Mouse (Mus musculus) kidney, postnatal 0 days (tissue): ENCODE measurements around the gene Snrnp35. TPM values are rescaled to one million over a fixed set of nuclear protein-coding genes. Genes with fewer than 3 reads are reported as not detected.
A peak's percentile ranks its signal among the peaks of the same experiment; 100 is the strongest.

ENCODE experiments used
- ATAC-seq: fragments of 200-750 bp; cut with Nextera tagmentation; replicated peaks from 2 replicates; pipeline ENCODE4 v1.8.0; 2017; ENCODE audit warnings: low read depth, moderate number of reproducible peaks, moderate TSS enrichment, moderate library complexity; ENCODE audit not compliant: low FRiP score
- DNase-seq: peaks from one replicate; pipeline ENCODE4 v3.0.0-alpha.2; 2016; ENCODE audit warnings: low spot score
- H3K27ac ChIP-seq: fragments of 300-500 bp; sonication (generic); 2 replicates; pipeline ENCODE4 v1.5.1; 2014; ENCODE audit warnings: mild to moderate bottlenecking
- H3K27me3 ChIP-seq: fragments of 300-500 bp; sonication (generic); 2 replicates; pipeline ENCODE4 v1.6.1; 2014; ENCODE audit warnings: low read length, mixed read lengths; ENCODE audit not compliant: insufficient read depth
- H3K36me3 ChIP-seq: fragments of 300-500 bp; sonication (generic); 2 replicates; pipeline ENCODE4 v1.6.1; 2014; ENCODE audit warnings: low read length, mixed read lengths; ENCODE audit not compliant: insufficient read depth
- H3K4me1 ChIP-seq: fragments of 300-500 bp; sonication (generic); replicated peaks from 2 replicates; pipeline ENCODE4 v1.6.1; 2014; ENCODE audit warnings: antibody characterized with exemption, low read length, mixed read lengths; ENCODE audit not compliant: insufficient read depth
- H3K4me2 ChIP-seq: fragments of 300-500 bp; sonication (generic); 2 replicates; pipeline ENCODE4 v1.6.1; 2014; ENCODE audit warnings: mild to moderate bottlenecking, low read length, moderate library complexity, mixed read lengths
- H3K4me3 ChIP-seq: fragments of 300-500 bp; sonication (generic); replicated peaks from 2 replicates; pipeline ENCODE4 v1.5.1; 2014; ENCODE audit warnings: low read depth, low read length
- H3K9ac ChIP-seq: fragments of 300-500 bp; sonication (generic); 2 replicates; pipeline ENCODE4 v1.6.1; 2014; ENCODE audit warnings: low read depth, low read length
- H3K9me3 ChIP-seq: fragments of 300-500 bp; sonication (generic); replicated peaks from 2 replicates; pipeline ENCODE4 v1.6.1; 2016; ENCODE audit warnings: low read length, inconsistent platforms, mixed read lengths
- CTCF ChIP-seq: IDR thresholded peaks from 2 replicates; pipeline ENCODE4 v1.5.1; 2016; ENCODE audit warnings: antibody characterized with exemption, low read depth, mild to moderate bottlenecking, moderate library complexity
- WGBS: fragments of 180-500 bp; shearing (Covaris S2); extraction: QIAGEN DNeasy Blood & Tissue Kit; methylation state at CpG from one replicate; pipeline ENCODE4 v1.1.7; 2014; 5-methylcytosine and 5-hydroxymethylcytosine counted together
- polyA plus RNA-seq: library from polyadenylated mRNA; unstranded; fragments of >200 nt; fragmentation: Nextera tagmentation; extraction: Ambion mirVana; gene quantifications from 2 replicates; pipeline ENCODE4 v1.2.1, GENCODE M21; 2015

The Snrnp35 gene
- polyA plus RNA-seq, 1 experiment from 2014 or later = 17.1 TPM

DNA sequence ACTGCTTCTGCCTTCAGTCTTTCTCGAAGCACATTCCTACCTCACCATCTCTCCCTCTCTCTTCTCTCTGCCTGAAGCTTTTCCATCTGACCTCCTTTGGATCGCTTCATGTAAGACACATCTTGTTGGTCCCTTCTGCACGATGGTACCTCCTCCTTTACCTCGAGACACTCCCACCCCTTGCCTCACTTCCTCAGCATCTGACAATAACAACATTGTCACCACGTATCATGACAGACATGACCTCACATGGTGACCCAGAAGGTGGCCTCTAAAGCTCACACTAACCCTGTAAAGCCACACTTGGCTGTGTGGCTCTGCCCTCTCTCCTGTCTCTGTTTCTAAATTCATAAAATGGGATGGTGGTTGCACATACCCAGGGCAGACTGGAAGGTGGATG is 32.9 kb downstream of the Snrnp35 start:
- Histone ChIP-seq H3K4me2 (no peak overlapping the region), H3K9ac (no peak overlapping the region), H3K4me1 (no peaks in the 10 kb centered on the region), H3K27me3 (no peaks in the 10 kb centered on the region), H3K4me3 (no peak overlapping the region), H3K27ac (no peak overlapping the region), H3K9me3 (no peaks in the 10 kb centered on the region), H3K36me3 (peaks cover 27% of the 10 kb centered on the region)
- WGBS = 85% methylated on average over 5 of the region's 5 CpGs
- ATAC-seq = no peak
- no peak for DNase-seq
- TF ChIP-seq CTCF = no peak

DNA sequence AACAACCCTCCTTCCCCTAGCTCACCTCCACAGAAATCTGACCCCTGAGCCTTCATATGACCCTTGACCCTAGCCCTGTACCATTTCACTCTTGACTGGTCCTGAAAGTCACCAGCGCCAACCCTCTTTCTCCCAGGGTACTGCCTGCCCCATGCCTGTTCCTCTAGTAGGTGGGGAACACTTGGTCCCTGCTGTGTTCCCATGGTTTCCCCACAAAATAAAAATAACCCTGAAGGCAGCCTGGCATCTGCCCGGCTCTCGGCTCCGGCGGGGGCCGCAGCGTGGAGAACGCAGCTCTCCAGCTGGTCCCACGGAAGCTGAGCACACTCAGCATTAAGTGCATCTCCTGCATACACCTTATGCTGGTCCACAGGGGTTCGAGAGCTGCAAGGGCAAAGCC is 35.7 kb downstream of the Snrnp35 start:
- no peaks in the 10 kb centered on the region for H3K9me3 ChIP-seq
- no peak for TF ChIP-seq CTCF
- H3K4me2 ChIP-seq = no peak overlapping the region
- H3K27me3 ChIP-seq = no peaks in the 10 kb centered on the region
- no peak overlapping the region for H3K27ac ChIP-seq
- WGBS = 89% methylated on average over 10 of the region's 10 CpGs
- no peak overlapping the region for H3K4me3 ChIP-seq
- no peaks in the 10 kb centered on the region for H3K4me1 ChIP-seq
- peaks cover 23% of the 10 kb centered on the region for H3K36me3 ChIP-seq
- no peak overlapping the region for H3K9ac ChIP-seq
- no peak for ATAC-seq
- no peak for DNase-seq

DNA sequence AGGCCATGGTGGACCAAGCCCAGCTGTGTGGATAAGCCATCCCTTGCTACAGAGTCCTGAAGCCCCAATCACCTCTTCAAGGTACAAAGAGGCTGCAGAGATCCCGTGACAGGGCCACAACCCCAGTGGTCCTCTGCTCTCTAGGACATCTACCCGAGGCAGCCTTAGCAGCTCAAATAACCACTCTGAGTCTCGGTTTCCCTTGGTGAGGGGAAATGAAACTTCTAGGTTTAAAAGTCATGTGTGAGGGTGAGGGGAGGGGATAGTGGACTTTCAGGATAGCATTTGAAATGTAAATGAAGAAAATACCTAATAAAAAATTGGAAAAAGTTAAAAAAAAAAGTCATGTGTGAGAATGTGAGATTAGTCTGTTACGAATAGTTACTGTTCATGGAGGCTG is 38.7 kb downstream of the Snrnp35 start:
- H3K36me3 ChIP-seq = peaks cover 13% of the 10 kb centered on the region
- H3K27me3 ChIP-seq = no peaks in the 10 kb centered on the region
- 61% methylated on average over 4 of the region's 4 CpGs for WGBS
- H3K4me2 ChIP-seq = no peak overlapping the region
- DNase-seq (no peak), ATAC-seq (no peak)
- no peak overlapping the region for H3K9ac ChIP-seq
- no peaks in the 10 kb centered on the region for H3K9me3 ChIP-seq
- no peak overlapping the region for H3K27ac ChIP-seq
- TF ChIP-seq CTCF = no peak
- H3K4me1 ChIP-seq = no peaks in the 10 kb centered on the region
- no peak overlapping the region for H3K4me3 ChIP-seq

DNA sequence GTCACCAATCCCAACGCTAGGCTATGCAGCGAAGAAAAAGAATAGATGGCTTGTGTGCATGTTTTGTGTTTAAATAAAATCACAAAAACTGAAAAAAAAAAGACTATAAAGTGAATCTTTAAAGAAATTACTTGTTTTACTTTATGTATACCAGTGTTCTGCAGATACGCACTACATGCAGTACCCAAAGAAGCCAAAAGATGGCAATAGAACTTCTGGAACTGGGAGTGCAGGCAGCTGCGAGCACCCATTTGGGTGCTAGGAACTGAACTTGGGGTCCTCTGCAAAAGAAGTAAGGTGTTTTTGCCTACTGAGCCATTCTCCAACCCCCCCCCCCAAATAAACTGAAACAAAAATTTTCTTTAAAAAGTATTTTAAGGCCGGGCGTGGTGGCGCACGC is 40.1 kb downstream of the Snrnp35 start:
- H3K4me2 ChIP-seq = no peak overlapping the region
- ATAC-seq (no peak), DNase-seq (no peak)
- H3K27ac ChIP-seq = no peak overlapping the region
- TF ChIP-seq CTCF = peak; percentile 42
- H3K4me1 ChIP-seq = no peaks in the 10 kb centered on the region
- H3K9ac ChIP-seq = no peak overlapping the region
- no peaks in the 10 kb centered on the region for H3K27me3 ChIP-seq
- WGBS = 97% methylated on average over 8 of the region's 8 CpGs
- H3K36me3 ChIP-seq = peaks cover 13% of the 10 kb centered on the region; the same call in 1 of the 2 replicates
- H3K4me3 ChIP-seq = no peak overlapping the region
- H3K9me3 ChIP-seq = no peaks in the 10 kb centered on the region

DNA sequence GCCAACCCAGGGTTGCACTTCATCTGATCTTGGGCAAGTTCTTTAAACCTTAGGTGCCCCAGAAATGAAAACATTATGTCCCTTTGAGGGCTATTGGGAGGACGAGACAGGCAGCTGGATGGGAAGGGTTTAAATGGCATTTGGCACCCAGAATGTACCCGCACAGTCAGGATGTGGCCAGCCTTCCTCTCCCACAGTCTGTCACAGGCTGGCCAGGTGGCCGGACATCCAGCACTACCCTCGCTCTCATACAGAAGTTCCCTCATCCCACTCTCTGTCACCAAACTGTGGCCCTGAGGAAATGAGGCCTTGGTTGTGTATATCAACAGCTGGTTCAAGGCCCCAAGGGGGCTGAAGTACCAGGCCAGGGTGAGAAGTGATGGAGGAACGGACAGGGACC is 42.0 kb downstream of the Snrnp35 start:
- WGBS = 83% methylated on average over 5 of the region's 5 CpGs
- no peaks in the 10 kb centered on the region for H3K27me3 ChIP-seq
- no peak for TF ChIP-seq CTCF
- H3K4me1 ChIP-seq = peaks cover 19% of the 10 kb centered on the region
- H3K4me2 ChIP-seq = no peak overlapping the region
- no peak overlapping the region for H3K4me3 ChIP-seq
- H3K9ac ChIP-seq = no peak overlapping the region
- H3K27ac ChIP-seq = no peak overlapping the region
- H3K36me3 ChIP-seq = peaks cover 4% of the 10 kb centered on the region; the same call in 1 of the 2 replicates
- H3K9me3 ChIP-seq = no peaks in the 10 kb centered on the region
- DNase-seq (no peak), ATAC-seq (no peak)

DNA sequence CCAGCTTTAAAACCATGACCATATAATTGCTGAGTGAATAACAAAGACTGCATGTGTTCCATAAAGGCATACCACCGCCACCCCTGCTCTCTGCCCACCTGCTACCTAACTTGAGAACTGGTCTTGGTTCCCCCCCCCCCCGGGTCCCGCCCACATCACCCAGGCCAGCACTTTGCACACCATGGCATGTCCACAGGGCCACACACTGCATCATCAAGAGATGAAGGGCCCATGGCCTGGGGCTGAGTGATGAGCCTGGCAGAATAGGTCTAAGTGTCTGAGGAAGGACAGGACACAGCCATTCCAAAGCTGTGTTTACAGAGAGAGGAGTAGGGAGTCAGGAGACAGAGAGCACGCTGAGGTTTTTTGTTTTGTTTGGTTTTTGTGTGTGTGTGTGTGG is 45.4 kb downstream of the Snrnp35 start:
- Histone ChIP-seq H3K4me3 (peak overlapping the region; percentile 79; the same call in 1 of the 2 replicates), H3K27ac (peak overlapping the region; percentile 90), H3K9me3 (no peaks in the 10 kb centered on the region), H3K4me2 (peak overlapping the region; percentile 61), H3K27me3 (no peaks in the 10 kb centered on the region), H3K36me3 (no peaks in the 10 kb centered on the region), H3K4me1 (peaks cover 28% of the 10 kb centered on the region), H3K9ac (peak overlapping the region; percentile 54; the same call in 1 of the 2 replicates)
- WGBS = 52% methylated on average over 4 of the region's 4 CpGs
- DNase-seq (no peak), ATAC-seq (no peak)
- TF ChIP-seq CTCF = no peak

DNA sequence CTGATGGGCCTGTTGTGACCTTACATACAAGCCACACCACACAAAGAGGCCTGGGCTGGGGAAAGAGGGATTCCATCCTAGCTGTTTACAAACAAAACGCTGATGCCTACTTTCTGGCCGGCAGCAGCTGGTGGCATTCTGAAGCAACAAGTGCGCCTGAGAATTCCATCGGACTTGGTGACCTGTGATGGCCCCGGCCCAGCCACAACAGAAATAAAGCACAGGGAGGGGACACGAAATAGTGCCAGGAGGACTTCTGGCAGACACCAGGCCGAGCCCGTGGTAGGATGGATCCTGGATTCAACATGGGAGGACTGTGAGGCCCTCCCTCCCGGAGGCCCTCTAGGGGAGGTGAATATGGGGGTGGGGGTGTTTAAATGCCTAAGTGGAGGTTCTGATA is 45.9 kb downstream of the Snrnp35 start:
- H3K9me3 ChIP-seq = no peaks in the 10 kb centered on the region
- no peaks in the 10 kb centered on the region for H3K36me3 ChIP-seq
- DNase-seq = no peak
- H3K4me2 ChIP-seq = peak overlapping the region; percentile 61
- peaks cover 28% of the 10 kb centered on the region for H3K4me1 ChIP-seq
- H3K27ac ChIP-seq = peak overlapping the region; percentile 90
- H3K4me3 ChIP-seq = peak overlapping the region; percentile 79
- H3K9ac ChIP-seq = peak overlapping the region; percentile 54
- no peak for TF ChIP-seq CTCF
- no peaks in the 10 kb centered on the region for H3K27me3 ChIP-seq
- ATAC-seq = no peak
- WGBS = 15% methylated on average over 9 of the region's 9 CpGs
